Mouse (Mus musculus): ENCODE data around the gene Olfr138. TPM values are rescaled to one million over a fixed set of nuclear protein-coding genes. Genes with fewer than 3 reads are reported as not detected.

Gene Olfr138
- polyA plus RNA-seq (2012; ENCODE audit: low replicate concordance) = not detected in 2 replicates

DNA sequence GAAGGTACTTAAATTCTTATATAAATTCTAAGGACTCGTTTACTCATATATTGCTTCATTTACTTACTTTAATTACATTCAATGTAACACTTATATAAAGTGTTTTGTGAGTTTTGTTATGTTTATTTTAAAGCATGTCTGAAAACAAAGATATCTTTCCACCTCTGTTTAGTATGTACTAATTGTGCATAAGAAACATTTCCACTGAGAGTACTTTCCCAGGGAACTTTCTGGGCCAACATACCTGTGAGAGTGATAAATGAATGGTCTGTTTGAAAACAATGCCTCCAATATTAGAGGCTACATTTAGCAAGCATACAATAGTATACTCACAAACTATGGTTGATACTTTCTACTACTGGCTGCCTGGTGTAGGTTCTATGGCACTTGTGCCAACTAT, at the start of gene Olfr138:
Gene Olfr138 (plus strand): TSS at position 301 of the 400 bp plus-strand sequence.

GRCm38 (mm10) chr17:38307470-38307869, 46.6 kb downstream of the Olfr138 start, which contains the start of gene Olfr137:
TSS of gene Olfr137 (minus strand) at chr17:38307570.

Other genes starting within 250 kb of the Olfr138 start
- gene Olfr129, start 201.0 kb upstream of the Olfr138 start, polyA plus RNA-seq (2012; ENCODE audit: low replicate concordance) = not detected in 2 replicates
- not detected in 2 replicates for gene Olfr130, start 197.1 kb upstream of the Olfr138 start, polyA plus RNA-seq (2012; ENCODE audit: low replicate concordance)
- not detected in 2 replicates for gene Olfr131, start 172.3 kb upstream of the Olfr138 start, polyA plus RNA-seq (2012; ENCODE audit: low replicate concordance)
- gene Olfr132, start 126.5 kb upstream of the Olfr138 start, polyA plus RNA-seq (2012; ENCODE audit: low replicate concordance) = not detected in 2 replicates
- not detected in 2 replicates for gene Olfr133, start 115.8 kb upstream of the Olfr138 start, polyA plus RNA-seq (2012; ENCODE audit: low replicate concordance)
- gene Olfr134, start 89.6 kb upstream of the Olfr138 start, polyA plus RNA-seq (2012; ENCODE audit: low replicate concordance) = not detected in 2 replicates
- gene Olfr135, start 56.7 kb upstream of the Olfr138 start, polyA plus RNA-seq (2012; ENCODE audit: low replicate concordance) = not detected in 2 replicates
- gene Olfr137, start 46.5 kb downstream of the Olfr138 start, polyA plus RNA-seq (2012; ENCODE audit: low replicate concordance) = not detected in 2 replicates
- gene Olfr136, start 68.8 kb downstream of the Olfr138 start, polyA plus RNA-seq (2012; ENCODE audit: low replicate concordance) = not detected in 2 replicates
- gene Esp36, start 159.2 kb downstream of the Olfr138 start, polyA plus RNA-seq (2012; ENCODE audit: low replicate concordance) = not detected in 2 replicates

Measured in hematopoietic multipotent progenitor cell, adult 10-12 weeks (in vitro differentiated cells).